Mouse (Mus musculus) neural tube, embryonic 13.5 days (tissue): ENCODE measurements around the gene Gar1. TPM values are rescaled to one million over a fixed set of nuclear protein-coding genes. Genes with fewer than 3 reads are reported as not detected.

ENCODE experiments used
- ATAC-seq: fragments of 200-750 bp; cut with Nextera tagmentation; 2 replicates; pipeline ENCODE4 v1.8.0; 2017; ENCODE audit warnings: low read depth, mild to moderate bottlenecking, moderate TSS enrichment, moderate library complexity
- H3K27ac ChIP-seq: fragments of 300-500 bp; sonication (generic); replicated peaks from 2 replicates; pipeline ENCODE4 v1.5.1; 2015; ENCODE audit warnings: moderate library complexity, mild to moderate bottlenecking, inconsistent platforms
- H3K27me3 ChIP-seq: fragments of 300-500 bp; sonication (generic); 2 replicates; pipeline ENCODE4 v1.6.1; 2015; ENCODE audit warnings: mild to moderate bottlenecking, inconsistent platforms
- H3K36me3 ChIP-seq: fragments of 300-500 bp; sonication (generic); 2 replicates; pipeline ENCODE4 v1.6.1; 2015; ENCODE audit warnings: mild to moderate bottlenecking, inconsistent platforms
- H3K4me1 ChIP-seq: fragments of 300-500 bp; sonication (generic); replicated peaks from 2 replicates; pipeline ENCODE4 v1.6.1; 2015; ENCODE audit warnings: inconsistent platforms
- H3K4me2 ChIP-seq: fragments of 300-500 bp; sonication (generic); 2 replicates; pipeline ENCODE4 v1.6.1; 2015; ENCODE audit warnings: inconsistent platforms, mild to moderate bottlenecking, moderate library complexity
- H3K4me3 ChIP-seq: fragments of 300-500 bp; sonication (generic); 2 replicates; pipeline ENCODE4 v1.5.1; 2015; ENCODE audit warnings: mild to moderate bottlenecking, inconsistent platforms
- H3K9ac ChIP-seq: fragments of 300-500 bp; sonication (generic); 2 replicates; pipeline ENCODE4 v1.6.1; 2015; ENCODE audit warnings: moderate library complexity, mild to moderate bottlenecking, inconsistent platforms
- H3K9me3 ChIP-seq: fragments of 300-500 bp; sonication (generic); 2 replicates; pipeline ENCODE4 v1.6.1; 2016; ENCODE audit warnings: inconsistent platforms
- WGBS: fragments of 180-500 bp; shearing (Covaris S2); methylation state at CpG from one replicate; pipeline ENCODE4 v1.1.7; 2015; 5-methylcytosine and 5-hydroxymethylcytosine counted together
- polyA plus RNA-seq: library from polyadenylated mRNA; unstranded; fragments of >200 nt; fragmentation: Nextera tagmentation; extraction: Ambion mirVana; gene quantifications from 2 replicates; pipeline ENCODE4 v1.2.1, GENCODE M21; 2015

Gene Gar1
- 43.7 and 48.6 TPM in 2 replicates for polyA plus RNA-seq

- WGBS = under 1% methylated on average over 60 of the region's 60 CpGs
- peaks cover 12% of the 10 kb centered on the region for H3K4me1 ChIP-seq
- peak within 1 kb of the TSS; percentile 95 for H3K4me3 ChIP-seq
- H3K36me3 ChIP-seq = peaks cover 14% of the 10 kb centered on the region
- H3K27ac ChIP-seq = peak within 1 kb of the TSS; percentile 90
- peak within 1 kb of the TSS; percentile 82 for H3K4me2 ChIP-seq
- H3K9me3 ChIP-seq = no peaks in the 10 kb centered on the region
- H3K27me3 ChIP-seq = no peaks in the 10 kb centered on the region
- ATAC-seq = peak; percentile 95
- peak within 1 kb of the TSS; percentile 84 for H3K9ac ChIP-seq
These were observed at the start of gene Gar1 for GRCm38 (mm10) chr3:129831035-129831568. Gene Gar1, minus strand, starts transcription at chr3:129831396.

- peak overlapping the region; percentile 62; the same call in 1 of the 2 replicates for H3K4me3 ChIP-seq
- no peak overlapping the region for H3K9ac ChIP-seq
- 71% methylated on average over 2 of the region's 2 CpGs for WGBS
- H3K9me3 ChIP-seq = no peaks in the 10 kb centered on the region
- H3K4me2 ChIP-seq = peak overlapping the region; percentile 88
- H3K4me1 ChIP-seq = peaks cover 12% of the 10 kb centered on the region
- no peak overlapping the region for H3K27ac ChIP-seq
- no peaks in the 10 kb centered on the region for H3K36me3 ChIP-seq
- ATAC-seq = no peak
- no peaks in the 10 kb centered on the region; the same call in 1 of the 2 replicates for H3K27me3 ChIP-seq
These were observed 48.7 kb upstream of the Gar1 start for GRCm38 (mm10) chr3:129879913-129880312.

- under 1% methylated on average over 20 of the region's 25 CpGs for WGBS
- Histone ChIP-seq H3K4me2 (peak overlapping the region; percentile 88), H3K4me1 (peaks cover 12% of the 10 kb centered on the region), H3K9ac (peak overlapping the region; percentile 85), H3K27ac (peak overlapping the region; percentile 88), H3K36me3 (no peaks in the 10 kb centered on the region), H3K4me3 (peak overlapping the region; percentile 62), H3K9me3 (no peaks in the 10 kb centered on the region), H3K27me3 (no peaks in the 10 kb centered on the region; the same call in 1 of the 2 replicates)
- peak; percentile 70 for ATAC-seq
These were observed 48.0 kb upstream of the Gar1 start for GRCm38 (mm10) chr3:129879131-129879757.

GRCm38 (mm10) chr3:129878405-129879021 lies 47.3 kb upstream of the Gar1 start, which contains the start of gene Pla2g12a:
Gene Pla2g12a, plus strand, starts transcription at chr3:129878606.
- H3K27me3 ChIP-seq = no peaks in the 10 kb centered on the region; the same call in 1 of the 2 replicates
- H3K9me3 ChIP-seq = no peaks in the 10 kb centered on the region
- H3K27ac ChIP-seq = peak within 1 kb of the TSS; percentile 88
- H3K4me3 ChIP-seq = peak within 1 kb of the TSS; percentile 62
- H3K9ac ChIP-seq = peak within 1 kb of the TSS; percentile 85
- peak within 1 kb of the TSS; percentile 88 for H3K4me2 ChIP-seq
- ATAC-seq = peak; percentile 95
- no peaks in the 10 kb centered on the region for H3K36me3 ChIP-seq
- under 1% methylated on average over 66 of the region's 66 CpGs for WGBS
- H3K4me1 ChIP-seq = peaks cover 12% of the 10 kb centered on the region

GRCm38 (mm10) chr3:129877327-129877726 lies 46.1 kb upstream of the Gar1 start:
- H3K4me3 ChIP-seq = no peak overlapping the region
- H3K4me2 ChIP-seq = no peak overlapping the region
- 94% methylated on average over 10 of the region's 10 CpGs for WGBS
- H3K36me3 ChIP-seq = no peaks in the 10 kb centered on the region
- H3K27me3 ChIP-seq = no peaks in the 10 kb centered on the region; the same call in 1 of the 2 replicates
- H3K9me3 ChIP-seq = no peaks in the 10 kb centered on the region
- no peak overlapping the region for H3K9ac ChIP-seq
- ATAC-seq = no peak
- H3K27ac ChIP-seq = no peak overlapping the region
- peaks cover 12% of the 10 kb centered on the region for H3K4me1 ChIP-seq

GRCm38 (mm10) chr3:129863698-129864097 lies 32.5 kb upstream of the Gar1 start:
- ATAC-seq = no peak
- Histone ChIP-seq H3K9ac (no peak overlapping the region), H3K27me3 (no peaks in the 10 kb centered on the region), H3K4me2 (no peak overlapping the region), H3K4me3 (no peak overlapping the region), H3K27ac (no peak overlapping the region), H3K4me1 (no peaks in the 10 kb centered on the region), H3K9me3 (no peaks in the 10 kb centered on the region), H3K36me3 (no peaks in the 10 kb centered on the region)
- WGBS = 54% methylated on average over 14 of the region's 14 CpGs

- Histone ChIP-seq H3K27me3 (no peaks in the 10 kb centered on the region), H3K4me3 (no peak overlapping the region), H3K9me3 (no peaks in the 10 kb centered on the region), H3K4me1 (no peaks in the 10 kb centered on the region), H3K4me2 (no peak overlapping the region), H3K36me3 (no peaks in the 10 kb centered on the region), H3K27ac (no peak overlapping the region), H3K9ac (no peak overlapping the region)
- no peak for ATAC-seq
- WGBS = 75% methylated on average over 2 of the region's 2 CpGs
These were observed 31.4 kb upstream of the Gar1 start for GRCm38 (mm10) chr3:129862592-129862991.

- no peaks in the 10 kb centered on the region for H3K4me1 ChIP-seq
- no peaks in the 10 kb centered on the region for H3K9me3 ChIP-seq
- no peak overlapping the region for H3K4me3 ChIP-seq
- no peaks in the 10 kb centered on the region for H3K36me3 ChIP-seq
- H3K4me2 ChIP-seq = no peak overlapping the region
- ATAC-seq = no peak
- H3K27ac ChIP-seq = no peak overlapping the region
- H3K9ac ChIP-seq = no peak overlapping the region
- H3K27me3 ChIP-seq = no peaks in the 10 kb centered on the region
- WGBS = 86% methylated on average over 7 of the region's 7 CpGs
These were observed 15.7 kb upstream of the Gar1 start for GRCm38 (mm10) chr3:129846846-129847245.

GRCm38 (mm10) chr3:129845868-129846267 lies 14.7 kb upstream of the Gar1 start:
- H3K9ac ChIP-seq = no peak overlapping the region
- no peak overlapping the region for H3K4me3 ChIP-seq
- no peak for ATAC-seq
- no peak overlapping the region for H3K27ac ChIP-seq
- 85% methylated on average over 2 of the region's 2 CpGs for WGBS
- H3K4me2 ChIP-seq = no peak overlapping the region
- H3K36me3 ChIP-seq = no peaks in the 10 kb centered on the region
- H3K27me3 ChIP-seq = no peaks in the 10 kb centered on the region
- no peaks in the 10 kb centered on the region for H3K9me3 ChIP-seq
- no peaks in the 10 kb centered on the region for H3K4me1 ChIP-seq

- H3K9me3 ChIP-seq = no peaks in the 10 kb centered on the region
- H3K4me2 ChIP-seq = no peak overlapping the region
- no peak for ATAC-seq
- no peak overlapping the region for H3K27ac ChIP-seq
- H3K36me3 ChIP-seq = no peaks in the 10 kb centered on the region
- H3K4me3 ChIP-seq = no peak overlapping the region
- 55% methylated on average over 7 of the region's 7 CpGs for WGBS
- no peaks in the 10 kb centered on the region for H3K4me1 ChIP-seq
- H3K9ac ChIP-seq = no peak overlapping the region
- H3K27me3 ChIP-seq = no peaks in the 10 kb centered on the region
These were observed 6.8 kb upstream of the Gar1 start for GRCm38 (mm10) chr3:129838017-129838416.

- WGBS = 93% methylated on average over 6 of the region's 6 CpGs
- H3K4me3 ChIP-seq = no peak overlapping the region
- H3K36me3 ChIP-seq = no peaks in the 10 kb centered on the region
- H3K27me3 ChIP-seq = no peaks in the 10 kb centered on the region
- no peak overlapping the region for H3K4me2 ChIP-seq
- H3K9ac ChIP-seq = no peak overlapping the region
- no peak for ATAC-seq
- H3K27ac ChIP-seq = no peak overlapping the region
- H3K4me1 ChIP-seq = no peaks in the 10 kb centered on the region
- no peaks in the 10 kb centered on the region for H3K9me3 ChIP-seq
These were observed 5.8 kb upstream of the Gar1 start for GRCm38 (mm10) chr3:129836965-129837364.

GRCm38 (mm10) chr3:129836051-129836697 lies 5.0 kb upstream of the Gar1 start:
- WGBS = 28% methylated on average over 11 of the region's 11 CpGs
- Histone ChIP-seq H3K4me3 (no peak overlapping the region), H3K4me2 (no peak overlapping the region), H3K27me3 (no peaks in the 10 kb centered on the region), H3K9ac (no peak overlapping the region), H3K9me3 (no peaks in the 10 kb centered on the region), H3K4me1 (no peaks in the 10 kb centered on the region), H3K36me3 (no peaks in the 10 kb centered on the region), H3K27ac (no peak overlapping the region)
- ATAC-seq = no peak
